Comparison of ENCODE assay signal across 18 mouse cellular contexts in the genomic region with DNA sequence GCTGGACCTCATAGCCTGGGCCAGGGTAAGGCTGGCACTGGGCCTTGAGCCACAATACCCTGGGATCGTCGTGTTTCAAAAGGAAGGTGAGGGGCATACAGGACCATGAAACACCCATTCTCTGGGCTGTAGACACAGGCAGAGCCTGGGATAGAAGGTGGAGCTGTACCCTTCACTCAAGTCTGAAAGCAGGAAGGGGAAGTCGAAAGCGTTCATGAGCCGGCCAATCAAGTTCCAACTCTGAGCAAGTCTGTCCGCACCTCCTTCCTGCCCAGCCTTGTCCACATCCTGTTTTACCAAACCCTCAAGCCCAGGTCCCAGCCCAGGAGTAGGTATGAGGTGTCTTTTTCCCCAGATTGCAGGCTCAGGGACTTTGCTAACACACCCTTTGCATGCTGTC.
A peak's percentile ranks its signal among the peaks of the same experiment; 100 is the strongest.
DNase-seq lines count a peak whose midpoint lies in the region; ATAC-seq and TF ChIP-seq lines count a peak whose summit lies in the region.
"Had no signal": no experiment of that assay in that cellular context is flagged by ENCODE, and none has a peak within 500 bp of the region (broad histone marks: within the 10 kb centered on the region; RNA-seq: fewer than 3 reads in every experiment).

No protein-coding gene starts in this region.

- no peak for TF ChIP-seq POLR2A in limb, embryonic 14.5 days (IDR thresholded peaks at IDR 0.05; ENCODE audit: borderline replicate concordance, extremely low read depth, insufficient read depth, insufficient read length)

- no peak for DNase-seq in limb, embryonic 14.5 days (ENCODE audit: low spot score)
- no peak for DNase-seq in limb, embryonic 10.5 days (ENCODE audit: low spot score)
- peak; percentile 55 to 62 for DNase-seq in B cell, adult 2 months
- DNase-seq in hindbrain, embryonic 10.5 days (ENCODE audit: low spot score), result no peak
- no peak for DNase-seq in right cerebral cortex, postnatal 14 days
- DNase-seq in embryo, embryonic 10.5 days (ENCODE audit: low spot score), result no peak
- DNase-seq: adrenal gland, postnatal 25 days; cerebellum, adult 9-10 months; gastrocnemius, adult 2 months; right cerebral cortex, postnatal 25 days had no signal

- H3K4me1 ChIP-seq in limb, embryonic 14.5 days (ENCODE audit: control insufficient read depth, insufficient read depth, low read length), result no peaks in the 10 kb centered on the region
- peaks cover 8% of the 10 kb centered on the region; the same call in 1 of the 2 replicates for H3K4me1 ChIP-seq in limb, embryonic 10.5 days
- peaks cover 84% of the 10 kb centered on the region for H3K4me1 ChIP-seq in megakaryocyte, embryonic 14.5 days
- peaks cover 6% of the 10 kb centered on the region; the same call in 1 of the 2 replicates for H3K4me1 ChIP-seq in hindbrain, embryonic 10.5 days (replicated peaks)
- H3K4me1 ChIP-seq: embryonic facial prominence, embryonic 12.5 days; midbrain, embryonic 12.5 days had no signal

- ATAC-seq in limb, embryonic 14.5 days (ENCODE audit: low FRiP score, low read depth), result no peak
- peak; percentile 51 for ATAC-seq in common myeloid progenitor, adult 5-6 weeks (replicated peaks; ENCODE audit: low read depth, poor library complexity, severe bottlenecking)
- ATAC-seq: forebrain, embryonic 13.5 days; hindbrain, embryonic 16.5 days had no signal

- 93% methylated on average over 6 of the region's 6 CpGs for WGBS in limb, embryonic 14.5 days
- WGBS in limb, embryonic 10.5 days, result 99% methylated on average over 6 of the region's 6 CpGs
- WGBS in hindbrain, embryonic 10.5 days, result 94% methylated on average over 6 of the region's 6 CpGs

- H3K9ac ChIP-seq in limb, embryonic 14.5 days (ENCODE audit: low read depth, low read length, severe bottlenecking), result no peak overlapping the region
- H3K9ac ChIP-seq: embryonic facial prominence, embryonic 12.5 days; forebrain, embryonic 13.5 days; limb, embryonic 15.5 days; midbrain, embryonic 12.5 days had no signal

- H3K27ac ChIP-seq in limb, embryonic 14.5 days (replicated peaks; ENCODE audit: low read depth, low read length), result 0 out of 2 replicates have a peak overlapping the region, but pooled peaks have one; percentile 33
- H3K27ac ChIP-seq in limb, embryonic 10.5 days, result no peak overlapping the region
- H3K27ac ChIP-seq in hindbrain, embryonic 10.5 days, result no peak overlapping the region
- H3K27ac ChIP-seq: embryonic facial prominence, embryonic 12.5 days; forebrain, embryonic 13.5 days; gastrocnemius, adult 2 months; kidney, postnatal 0 days; limb, embryonic 15.5 days; midbrain, embryonic 12.5 days had no signal

- peaks cover 49% of the 10 kb centered on the region for H3K36me3 ChIP-seq in limb, embryonic 14.5 days (ENCODE audit: control insufficient read depth, insufficient read depth, low read length)
- H3K36me3 ChIP-seq in limb, embryonic 10.5 days, result peaks cover 56% of the 10 kb centered on the region
- peaks cover 72% of the 10 kb centered on the region for H3K36me3 ChIP-seq in megakaryocyte, embryonic 14.5 days (replicated peaks; ENCODE audit: low read length)
- H3K36me3 ChIP-seq in hindbrain, embryonic 10.5 days, result peaks cover 60% of the 10 kb centered on the region

- no peak overlapping the region for H3K4me3 ChIP-seq in limb, embryonic 14.5 days (replicated peaks; ENCODE audit: low read length)
- H3K4me3 ChIP-seq in limb, embryonic 10.5 days, result no peak overlapping the region
- peak overlapping the region; percentile 47 for H3K4me3 ChIP-seq in megakaryocyte, embryonic 14.5 days (replicated peaks)
- no peak overlapping the region for H3K4me3 ChIP-seq in hindbrain, embryonic 10.5 days
- H3K4me3 ChIP-seq: embryonic facial prominence, embryonic 12.5 days; forebrain, embryonic 13.5 days; gastrocnemius, adult 2 months; limb, embryonic 15.5 days; midbrain, embryonic 12.5 days had no signal

- no peaks in the 10 kb centered on the region for H3K9me3 ChIP-seq in limb, embryonic 14.5 days (ENCODE audit: control insufficient read depth, low read length)
- H3K9me3 ChIP-seq in limb, embryonic 10.5 days (replicated peaks), result no peaks in the 10 kb centered on the region
- H3K9me3 ChIP-seq in megakaryocyte, embryonic 14.5 days, result no peaks in the 10 kb centered on the region
- H3K9me3 ChIP-seq in hindbrain, embryonic 10.5 days, result no peaks in the 10 kb centered on the region
- H3K9me3 ChIP-seq: embryonic facial prominence, embryonic 12.5 days; forebrain, embryonic 13.5 days; limb, embryonic 15.5 days; midbrain, embryonic 12.5 days had no signal

- no peaks in the 10 kb centered on the region for H3K27me3 ChIP-seq in limb, embryonic 14.5 days (ENCODE audit: control insufficient read depth, insufficient read depth, low read length)
- no peaks in the 10 kb centered on the region for H3K27me3 ChIP-seq in limb, embryonic 10.5 days (ENCODE audit: low read depth, poor library complexity, severe bottlenecking)
- no peaks in the 10 kb centered on the region for H3K27me3 ChIP-seq in megakaryocyte, embryonic 14.5 days (replicated peaks)
- H3K27me3 ChIP-seq in hindbrain, embryonic 10.5 days (ENCODE audit: insufficient read depth, poor library complexity, severe bottlenecking), result no peaks in the 10 kb centered on the region
- H3K27me3 ChIP-seq: embryonic facial prominence, embryonic 12.5 days; forebrain, embryonic 13.5 days; limb, embryonic 15.5 days; midbrain, embryonic 12.5 days had no signal

- no peak overlapping the region for H3K4me2 ChIP-seq in limb, embryonic 14.5 days (replicated peaks; ENCODE audit: low read depth, low read length, severe bottlenecking)
- H3K4me2 ChIP-seq: embryonic facial prominence, embryonic 12.5 days; forebrain, embryonic 13.5 days; limb, embryonic 15.5 days; midbrain, embryonic 12.5 days had no signal

Comparison
In these comparisons a context has a peak if more than half of its experiments do, and no peak if none do; other contexts are left out.
1. DNase-seq: peak in B cell, adult 2 months (2 of 2); none in limb, embryonic 14.5 days (single experiment), limb, embryonic 10.5 days (single experiment), hindbrain, embryonic 10.5 days (single experiment), right cerebral cortex, postnatal 14 days (single experiment) and embryo, embryonic 10.5 days (single experiment).